Mouse (Mus musculus): Measurements from ENCODE around the gene Six3.

DNA sequence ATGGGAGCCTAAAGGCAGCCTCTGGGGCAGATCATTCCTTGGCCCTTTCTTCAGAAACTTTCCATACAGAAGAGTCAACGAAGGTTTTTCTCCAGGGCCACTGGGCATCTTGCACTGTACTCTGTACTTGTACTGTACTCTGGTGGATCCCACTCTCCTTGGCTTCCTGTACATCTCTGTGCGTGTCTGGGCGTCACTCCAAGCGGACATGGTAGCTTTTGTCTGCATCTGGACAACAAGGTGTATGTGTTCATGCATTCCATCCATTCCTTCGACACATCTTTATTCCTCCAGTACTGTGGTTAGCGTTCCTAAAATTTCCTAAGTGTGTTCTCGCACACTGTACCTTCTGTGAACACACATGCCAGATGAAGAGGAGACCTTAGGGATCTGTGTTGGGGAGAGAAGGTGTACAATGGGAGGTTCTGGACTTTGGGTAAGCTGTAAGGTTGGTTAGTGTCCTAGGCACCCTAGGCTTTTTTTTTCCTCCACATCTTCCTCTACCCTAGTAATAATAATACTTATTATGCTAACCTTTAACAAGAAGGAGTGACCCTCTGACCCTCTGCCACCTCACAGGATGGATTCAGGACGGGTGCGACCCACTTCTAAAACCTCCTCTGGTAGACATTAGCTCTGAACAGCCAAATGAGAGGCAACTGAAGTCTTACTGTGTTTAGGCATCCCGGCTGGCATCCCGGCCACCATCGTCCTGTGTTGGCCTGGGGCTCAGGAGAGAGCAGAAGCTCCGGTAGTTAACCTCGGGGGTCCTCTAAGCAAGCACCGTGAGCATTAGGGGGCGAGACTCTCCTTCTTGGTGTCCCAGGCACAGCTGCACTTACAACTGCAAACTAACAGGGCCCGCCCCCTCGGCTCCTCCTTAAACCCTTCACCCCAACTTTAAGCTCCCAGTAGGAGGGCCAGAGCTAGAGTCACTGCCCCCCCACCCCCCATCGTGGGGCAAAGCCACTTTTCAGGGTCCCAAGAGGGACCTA, 1.6 kb upstream of the Six3 start:
- TF ChIP-seq CTCF (IDR thresholded peaks at IDR 0.05; ENCODE audit: low read depth) (no peak), EP300 (optimal IDR thresholded peaks at IDR 0.05) (no peak)

All from stomach, postnatal 0 days (tissue).